Mouse (Mus musculus): ENCODE results near the gene Rhbg.

- TF ChIP-seq CTCF (IDR thresholded peaks at IDR 0.05; ENCODE audit: extremely low read depth, insufficient read depth, insufficient read length, insufficient replicate concordance) = no peak
- no peak for TF ChIP-seq POLR2A (IDR thresholded peaks at IDR 0.05; ENCODE audit: low read depth, low read length)
These were observed 22.2 kb downstream of the Rhbg start for GRCm38 (mm10) chr3:88232301-88232702.

All from spleen, adult 2 months (tissue).